Mouse (Mus musculus): ENCODE results near the gene Smc3. TPM values are rescaled to one million over a fixed set of nuclear protein-coding genes. Genes with fewer than 3 reads are reported as not detected.

Smc3 gene
- polyA plus RNA-seq, 1 experiment from 2014 or later = 68.3 TPM

DNA sequence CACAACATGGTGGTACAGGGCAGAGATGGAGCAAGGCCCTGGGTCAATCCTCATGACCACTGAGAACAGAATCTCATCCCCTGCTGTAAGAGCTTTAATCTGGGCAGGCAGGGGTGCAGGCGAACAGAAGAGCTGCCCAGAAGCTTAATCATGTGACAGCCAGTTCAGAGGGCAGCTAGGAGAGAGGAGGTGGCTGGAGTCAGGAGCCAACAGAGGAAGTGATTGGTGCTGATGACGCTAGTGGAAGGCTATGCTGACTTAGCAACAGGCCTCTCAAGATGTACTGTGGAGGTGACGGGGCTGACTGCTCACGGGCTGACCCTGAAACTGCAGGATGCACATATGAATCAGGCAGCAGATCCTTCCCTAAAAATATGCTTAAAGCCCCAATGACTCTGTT lies 36.0 kb upstream of the Smc3 start:
- no peaks in the 10 kb centered on the region for H3K4me1 ChIP-seq (ENCODE audit: insufficient read depth, low read length)
- H3K27ac ChIP-seq (ENCODE audit: low read length) = no peak overlapping the region
- no peak overlapping the region for H3K9ac ChIP-seq (replicated peaks; ENCODE audit: low read length)
- H3K4me2 ChIP-seq (replicated peaks; ENCODE audit: low read depth, low read length) = no peak overlapping the region
- peaks cover 6% of the 10 kb centered on the region for H3K9me3 ChIP-seq (ENCODE audit: low read length)
- no peaks in the 10 kb centered on the region for H3K27me3 ChIP-seq (ENCODE audit: insufficient read depth, low read length)
- no peaks in the 10 kb centered on the region for H3K36me3 ChIP-seq (ENCODE audit: insufficient read depth, low read length)
- ATAC-seq (ENCODE audit: low FRiP score, low TSS enrichment) = no peak; the same call in 1 of the 2 replicates
- 37% methylated on average over 4 of the region's 4 CpGs for WGBS
- H3K4me3 ChIP-seq (ENCODE audit: low read length) = no peak overlapping the region

DNA sequence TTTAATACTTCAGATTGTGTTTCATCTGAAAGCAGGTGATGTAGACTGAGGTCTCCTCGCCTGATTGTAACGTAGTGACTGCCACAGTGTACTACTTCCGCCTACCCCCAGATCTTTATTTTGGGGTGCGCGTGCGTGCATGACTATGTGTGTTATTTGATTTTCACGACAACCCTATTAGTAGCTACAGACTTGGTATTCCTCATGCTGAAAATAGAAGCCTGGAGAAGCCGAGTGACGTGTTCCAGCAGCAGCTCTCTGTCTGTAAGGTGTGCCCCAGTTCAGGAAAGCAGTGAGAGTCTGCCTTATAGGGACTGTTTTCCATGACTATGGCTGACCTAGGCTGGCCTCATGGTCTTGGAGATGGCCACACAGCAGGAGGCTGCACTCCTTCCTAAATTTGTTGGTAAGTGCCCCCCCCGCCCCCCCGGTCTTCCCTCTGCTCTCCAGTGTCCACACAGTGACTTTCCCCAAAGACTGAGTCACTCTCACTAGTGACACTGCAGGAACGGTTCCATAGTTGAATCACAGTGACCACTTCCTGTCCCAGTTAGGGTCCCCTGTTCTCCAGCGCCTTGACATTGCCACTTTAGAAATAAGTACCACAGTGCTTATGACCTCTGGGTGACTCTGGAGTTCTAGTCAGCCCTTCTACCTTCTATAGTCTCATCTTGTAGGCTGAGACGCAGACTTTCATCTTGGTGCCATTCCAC lies 34.5 kb upstream of the Smc3 start:
- no peak for ATAC-seq (ENCODE audit: low FRiP score, low TSS enrichment)
- WGBS = 94% methylated on average over 14 of the region's 14 CpGs
- Histone ChIP-seq H3K4me1 (ENCODE audit: insufficient read depth, low read length) (no peaks in the 10 kb centered on the region), H3K9ac (replicated peaks; ENCODE audit: low read length) (no peak overlapping the region), H3K9me3 (ENCODE audit: low read length) (peaks cover 6% of the 10 kb centered on the region), H3K27me3 (ENCODE audit: insufficient read depth, low read length) (no peaks in the 10 kb centered on the region), H3K27ac (ENCODE audit: low read length) (no peak overlapping the region), H3K36me3 (ENCODE audit: insufficient read depth, low read length) (no peaks in the 10 kb centered on the region), H3K4me2 (replicated peaks; ENCODE audit: low read depth, low read length) (no peak overlapping the region), H3K4me3 (ENCODE audit: low read length) (no peak overlapping the region)

DNA sequence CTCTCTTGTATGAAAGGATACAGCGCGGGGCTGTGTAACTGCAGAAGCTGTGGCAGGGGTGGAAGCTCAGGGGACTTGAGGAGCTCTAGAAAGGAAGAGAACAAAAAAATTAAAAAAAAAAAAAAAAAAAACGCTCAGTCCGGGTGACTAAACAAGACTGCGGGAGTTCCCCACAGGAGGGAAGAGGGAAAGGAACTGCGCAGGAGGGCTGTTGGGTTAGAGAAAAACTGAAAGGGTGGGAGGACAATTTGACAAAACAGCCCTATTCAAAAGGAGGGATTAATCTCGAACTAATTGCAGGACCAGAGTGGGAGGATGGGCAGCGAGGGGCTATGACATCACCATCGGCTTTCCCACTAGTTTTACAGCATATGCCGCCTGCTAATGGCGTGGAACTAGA lies 32.3 kb upstream of the Smc3 start:
- H3K36me3 ChIP-seq (ENCODE audit: insufficient read depth, low read length) = no peaks in the 10 kb centered on the region
- ATAC-seq (ENCODE audit: low FRiP score, low TSS enrichment) = no peak
- H3K4me1 ChIP-seq (ENCODE audit: insufficient read depth, low read length) = no peaks in the 10 kb centered on the region
- H3K27me3 ChIP-seq (ENCODE audit: insufficient read depth, low read length) = no peaks in the 10 kb centered on the region
- H3K9me3 ChIP-seq (ENCODE audit: low read length) = peaks cover 6% of the 10 kb centered on the region
- H3K27ac ChIP-seq (ENCODE audit: low read length) = no peak overlapping the region
- H3K4me3 ChIP-seq (ENCODE audit: low read length) = no peak overlapping the region
- H3K4me2 ChIP-seq (replicated peaks; ENCODE audit: low read depth, low read length) = no peak overlapping the region
- WGBS = 42% methylated on average over 11 of the region's 11 CpGs
- no peak overlapping the region for H3K9ac ChIP-seq (replicated peaks; ENCODE audit: low read length)

DNA sequence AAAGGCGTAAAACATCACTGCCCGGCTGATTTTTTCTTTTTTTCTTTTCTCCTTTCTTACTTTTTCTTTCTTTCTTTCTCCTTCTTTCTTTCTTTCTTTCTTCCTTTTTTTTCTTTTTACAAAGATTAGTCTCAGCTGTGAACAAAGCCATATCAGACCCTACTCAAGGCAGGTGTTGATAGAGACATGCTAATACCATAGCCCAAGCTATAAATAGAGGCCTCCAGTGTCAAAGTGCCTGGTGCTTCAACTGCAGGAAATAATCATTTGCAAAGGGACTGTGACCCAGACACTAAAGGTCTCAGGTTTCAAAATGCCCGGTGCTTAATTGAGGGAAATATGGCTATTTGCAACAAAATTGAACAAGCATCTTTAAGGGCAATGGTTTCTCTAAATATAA lies 31.6 kb upstream of the Smc3 start:
- no peaks in the 10 kb centered on the region for H3K36me3 ChIP-seq (ENCODE audit: insufficient read depth, low read length)
- no peak overlapping the region for H3K4me2 ChIP-seq (replicated peaks; ENCODE audit: low read depth, low read length)
- no peaks in the 10 kb centered on the region for H3K27me3 ChIP-seq (ENCODE audit: insufficient read depth, low read length)
- WGBS = 73% methylated on average over 3 of the region's 3 CpGs
- H3K9me3 ChIP-seq (ENCODE audit: low read length) = peaks cover 6% of the 10 kb centered on the region; the same call in 1 of the 2 replicates
- no peak overlapping the region for H3K9ac ChIP-seq (replicated peaks; ENCODE audit: low read length)
- no peak for ATAC-seq (ENCODE audit: low FRiP score, low TSS enrichment)
- H3K27ac ChIP-seq (ENCODE audit: low read length) = no peak overlapping the region
- no peak overlapping the region for H3K4me3 ChIP-seq (ENCODE audit: low read length)
- no peaks in the 10 kb centered on the region for H3K4me1 ChIP-seq (ENCODE audit: insufficient read depth, low read length)

DNA sequence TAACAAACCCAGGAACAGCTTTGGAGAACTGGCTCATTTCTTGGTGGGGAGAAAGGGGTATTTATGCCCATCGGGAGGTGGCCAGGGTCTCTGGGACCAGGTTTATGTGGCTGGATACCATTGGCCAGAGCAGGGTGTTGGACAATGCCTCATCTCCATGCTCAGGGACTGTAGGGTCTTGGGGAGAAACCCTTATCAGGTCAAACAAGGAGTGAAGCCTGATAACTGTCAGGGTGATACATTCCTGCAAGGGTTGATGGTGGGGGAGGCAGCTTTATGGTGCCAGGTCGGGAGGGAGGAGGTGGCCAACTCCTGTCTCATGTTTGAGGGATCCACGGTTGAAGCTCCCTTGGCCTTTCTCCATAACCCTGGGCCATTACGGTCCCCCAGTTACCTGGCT lies 29.1 kb upstream of the Smc3 start:
- H3K4me2 ChIP-seq (replicated peaks; ENCODE audit: low read depth, low read length) = no peak overlapping the region
- H3K36me3 ChIP-seq (ENCODE audit: insufficient read depth, low read length) = no peaks in the 10 kb centered on the region
- ATAC-seq (ENCODE audit: low FRiP score, low TSS enrichment) = no peak
- H3K4me1 ChIP-seq (ENCODE audit: insufficient read depth, low read length) = no peaks in the 10 kb centered on the region
- 75% methylated on average over 4 of the region's 4 CpGs for WGBS
- H3K27ac ChIP-seq (ENCODE audit: low read length) = no peak overlapping the region
- H3K27me3 ChIP-seq (ENCODE audit: insufficient read depth, low read length) = no peaks in the 10 kb centered on the region
- no peak overlapping the region for H3K4me3 ChIP-seq (ENCODE audit: low read length)
- peaks cover 6% of the 10 kb centered on the region; the same call in 1 of the 2 replicates for H3K9me3 ChIP-seq (ENCODE audit: low read length)
- no peak overlapping the region for H3K9ac ChIP-seq (replicated peaks; ENCODE audit: low read length)

DNA sequence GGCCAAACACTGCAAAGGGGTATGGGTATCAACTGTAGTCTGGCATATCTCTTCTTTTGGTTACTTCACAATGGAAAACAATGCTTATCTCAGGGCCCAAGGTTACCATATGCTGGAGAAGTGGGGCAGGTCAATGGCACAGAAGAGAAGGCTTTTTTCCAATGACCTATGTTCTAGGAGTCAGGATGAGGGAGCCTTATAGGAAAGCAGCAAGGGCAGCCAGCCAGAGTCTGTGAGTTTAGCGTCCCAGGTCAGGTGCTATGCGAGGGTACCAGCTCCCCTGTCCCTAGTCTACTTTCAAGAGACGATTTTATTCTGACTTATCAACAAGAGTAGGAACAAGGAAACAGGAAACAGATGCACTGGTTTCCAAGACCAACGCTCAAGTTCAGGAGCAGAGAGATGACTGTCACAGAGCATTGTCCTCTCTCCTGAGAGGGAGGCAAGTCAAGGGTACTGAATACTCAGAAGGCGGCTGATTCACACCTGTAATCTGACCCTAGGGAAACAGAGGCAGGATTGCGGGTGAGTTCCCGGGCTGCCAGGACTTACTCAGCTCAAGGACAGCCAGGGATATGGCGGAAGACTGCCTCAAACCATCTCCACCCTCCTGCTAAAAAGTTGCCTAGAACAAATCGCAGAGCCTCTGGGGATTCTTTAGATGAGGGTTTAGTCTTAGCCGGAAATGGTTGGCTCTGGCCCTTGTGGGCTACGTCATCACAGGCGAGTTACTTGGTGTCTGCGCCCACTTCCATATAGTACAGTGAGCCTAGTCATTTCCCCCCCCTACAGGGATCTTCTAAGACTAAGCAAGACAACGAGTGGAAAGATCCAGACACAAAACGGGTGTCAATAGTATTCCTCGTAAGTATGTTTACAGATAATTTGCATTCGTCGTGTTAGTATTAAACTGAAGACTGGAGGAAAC lies 28.4 kb upstream of the Smc3 start:
- Histone ChIP-seq H3K9me3 (ENCODE audit: low read length) (peaks cover 5% of the 10 kb centered on the region; the same call in 1 of the 2 replicates), H3K4me1 (ENCODE audit: insufficient read depth, low read length) (0 out of 2 replicates have a peak, but pooled peaks cover 1% of the 10 kb centered on the region), H3K36me3 (ENCODE audit: insufficient read depth, low read length) (no peaks in the 10 kb centered on the region), H3K27ac (ENCODE audit: low read length) (no peak overlapping the region), H3K27me3 (ENCODE audit: insufficient read depth, low read length) (no peaks in the 10 kb centered on the region), H3K9ac (replicated peaks; ENCODE audit: low read length) (no peak overlapping the region), H3K4me2 (replicated peaks; ENCODE audit: low read depth, low read length) (no peak overlapping the region), H3K4me3 (ENCODE audit: low read length) (no peak overlapping the region)
- 77% methylated on average over 18 of the region's 18 CpGs for WGBS
- ATAC-seq (ENCODE audit: low FRiP score, low TSS enrichment) = no peak

DNA sequence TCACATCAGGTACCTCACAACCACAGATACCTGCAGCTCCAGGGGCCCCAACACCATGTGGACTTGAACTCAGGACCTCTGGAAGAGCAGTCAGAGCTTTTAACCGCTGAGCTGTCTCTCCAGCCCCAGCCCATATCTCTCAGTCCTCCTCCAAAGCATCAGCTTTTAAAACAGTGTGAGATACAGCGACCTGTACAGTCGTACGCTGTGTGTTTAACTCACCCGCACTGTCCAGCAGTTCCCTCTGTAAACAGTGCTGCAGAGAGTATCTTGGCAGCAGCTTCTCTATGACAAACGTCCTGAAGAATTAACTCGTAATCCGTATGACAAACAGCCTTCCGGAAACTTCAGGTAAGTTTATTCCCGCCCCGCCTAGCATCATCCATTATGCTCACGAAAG lies 27.6 kb upstream of the Smc3 start:
- H3K4me2 ChIP-seq (replicated peaks; ENCODE audit: low read depth, low read length) = no peak overlapping the region
- no peaks in the 10 kb centered on the region for H3K27me3 ChIP-seq (ENCODE audit: insufficient read depth, low read length)
- WGBS = 75% methylated on average over 12 of the region's 12 CpGs
- H3K9me3 ChIP-seq (ENCODE audit: low read length) = no peaks in the 10 kb centered on the region
- H3K4me3 ChIP-seq (ENCODE audit: low read length) = no peak overlapping the region
- no peak overlapping the region for H3K9ac ChIP-seq (replicated peaks; ENCODE audit: low read length)
- H3K27ac ChIP-seq (ENCODE audit: low read length) = no peak overlapping the region
- H3K36me3 ChIP-seq (ENCODE audit: insufficient read depth, low read length) = no peaks in the 10 kb centered on the region
- ATAC-seq (ENCODE audit: low FRiP score, low TSS enrichment) = no peak
- H3K4me1 ChIP-seq (ENCODE audit: insufficient read depth, low read length) = 0 out of 2 replicates have a peak, but pooled peaks cover 5% of the 10 kb centered on the region

DNA sequence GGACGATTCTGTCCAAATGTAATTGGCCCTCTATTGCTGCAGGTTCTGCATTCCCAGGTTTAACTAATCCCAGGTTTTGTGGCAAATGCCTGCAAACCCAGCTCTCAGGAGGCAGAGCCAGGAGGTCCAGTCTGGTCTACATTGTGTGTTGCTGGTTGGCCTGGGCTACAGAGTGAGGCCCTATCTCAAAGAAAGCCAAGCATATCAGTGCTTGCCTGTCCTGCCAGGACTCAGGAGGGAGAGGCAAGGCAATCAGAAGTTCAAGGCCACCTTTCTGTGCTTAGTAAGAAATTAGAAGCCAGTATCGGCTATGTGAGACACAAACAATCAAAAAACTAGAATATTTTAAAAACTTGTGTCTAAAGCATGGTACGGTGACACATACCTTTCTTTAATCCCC lies 27.0 kb upstream of the Smc3 start:
- 89% methylated on average over 3 of the region's 3 CpGs for WGBS
- H3K36me3 ChIP-seq (ENCODE audit: insufficient read depth, low read length) = no peaks in the 10 kb centered on the region
- H3K27me3 ChIP-seq (ENCODE audit: insufficient read depth, low read length) = no peaks in the 10 kb centered on the region
- no peak overlapping the region for H3K9ac ChIP-seq (replicated peaks; ENCODE audit: low read length)
- no peak overlapping the region for H3K4me2 ChIP-seq (replicated peaks; ENCODE audit: low read depth, low read length)
- H3K4me3 ChIP-seq (ENCODE audit: low read length) = no peak overlapping the region
- no peaks in the 10 kb centered on the region for H3K9me3 ChIP-seq (ENCODE audit: low read length)
- 0 out of 2 replicates have a peak, but pooled peaks cover 5% of the 10 kb centered on the region for H3K4me1 ChIP-seq (ENCODE audit: insufficient read depth, low read length)
- no peak overlapping the region for H3K27ac ChIP-seq (ENCODE audit: low read length)
- no peak for ATAC-seq (ENCODE audit: low FRiP score, low TSS enrichment)

DNA sequence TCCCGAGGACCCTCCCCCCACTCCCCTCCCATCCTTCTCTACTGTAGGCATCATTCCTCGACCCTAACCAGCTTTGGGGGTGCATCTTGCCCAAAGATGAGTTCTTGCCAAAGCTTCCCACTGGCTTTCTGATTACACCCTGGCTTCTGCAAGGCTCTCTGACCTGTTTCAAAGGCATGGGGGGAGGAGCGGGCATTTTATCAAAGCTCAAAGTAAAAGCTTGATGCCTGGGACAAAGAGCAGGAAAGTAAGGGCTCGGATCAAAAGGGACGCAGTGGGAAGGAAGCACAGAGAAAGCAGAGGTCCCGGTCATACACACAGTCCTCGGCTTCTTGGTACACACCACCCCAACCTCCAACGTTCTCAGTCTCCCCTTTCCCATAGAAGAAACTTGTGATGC lies 26.1 kb upstream of the Smc3 start:
- no peak overlapping the region for H3K4me2 ChIP-seq (replicated peaks; ENCODE audit: low read depth, low read length)
- no peak overlapping the region for H3K27ac ChIP-seq (ENCODE audit: low read length)
- 64% methylated on average over 8 of the region's 8 CpGs for WGBS
- no peaks in the 10 kb centered on the region for H3K36me3 ChIP-seq (ENCODE audit: insufficient read depth, low read length)
- no peak overlapping the region for H3K4me3 ChIP-seq (ENCODE audit: low read length)
- H3K4me1 ChIP-seq (ENCODE audit: insufficient read depth, low read length) = 0 out of 2 replicates have a peak, but pooled peaks cover 5% of the 10 kb centered on the region
- H3K9me3 ChIP-seq (ENCODE audit: low read length) = no peaks in the 10 kb centered on the region
- no peaks in the 10 kb centered on the region for H3K27me3 ChIP-seq (ENCODE audit: insufficient read depth, low read length)
- ATAC-seq (ENCODE audit: low FRiP score, low TSS enrichment) = no peak
- H3K9ac ChIP-seq (replicated peaks; ENCODE audit: low read length) = no peak overlapping the region

DNA sequence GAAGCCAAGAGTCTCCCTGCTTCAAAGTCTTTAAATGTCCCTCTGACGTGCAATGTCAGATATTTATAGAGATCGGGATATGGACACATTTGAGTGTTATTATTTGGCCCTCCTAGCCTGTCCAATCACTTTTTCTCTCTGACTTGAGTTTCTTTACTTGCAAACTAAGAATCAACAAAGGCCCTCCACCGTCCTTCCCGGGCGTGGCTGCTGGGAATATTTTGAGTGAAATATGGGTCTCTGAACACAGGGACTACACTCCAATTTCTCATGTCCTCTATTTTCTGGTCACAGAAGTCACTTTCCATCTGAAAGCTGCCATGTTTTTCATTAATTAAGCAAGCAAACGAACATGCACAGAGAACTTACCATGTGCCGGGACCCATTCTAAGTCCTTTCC lies 25.7 kb upstream of the Smc3 start:
- no peak for ATAC-seq (ENCODE audit: low FRiP score, low TSS enrichment)
- 87% methylated on average over 7 of the region's 7 CpGs for WGBS
- H3K27ac ChIP-seq (ENCODE audit: low read length) = no peak overlapping the region
- H3K27me3 ChIP-seq (ENCODE audit: insufficient read depth, low read length) = no peaks in the 10 kb centered on the region
- H3K9ac ChIP-seq (replicated peaks; ENCODE audit: low read length) = no peak overlapping the region
- no peak overlapping the region for H3K4me3 ChIP-seq (ENCODE audit: low read length)
- no peak overlapping the region for H3K4me2 ChIP-seq (replicated peaks; ENCODE audit: low read depth, low read length)
- no peaks in the 10 kb centered on the region for H3K9me3 ChIP-seq (ENCODE audit: low read length)
- no peaks in the 10 kb centered on the region for H3K36me3 ChIP-seq (ENCODE audit: insufficient read depth, low read length)
- 0 out of 2 replicates have a peak, but pooled peaks cover 5% of the 10 kb centered on the region for H3K4me1 ChIP-seq (ENCODE audit: insufficient read depth, low read length)

Data from kidney, embryonic 16.5 days (tissue).